Mouse (Mus musculus) liver, adult 2 months (tissue): ENCODE data around the gene Ldlrad3.

ENCODE experiments used
- CTCF ChIP-seq: fragments of 200-500 bp; IDR thresholded peaks from 2 replicates; pipeline ENCODE4 v1.5.1; 2011; ENCODE audit warnings: low read depth, low read length, control low read depth
- POLR2A ChIP-seq: fragments of 200-500 bp; IDR thresholded peaks from 2 replicates; pipeline ENCODE4 v1.6.1; 2011; ENCODE audit warnings: low read length, control low read depth; ENCODE audit not compliant: insufficient read depth; ENCODE audit errors: extremely low read depth

DNA sequence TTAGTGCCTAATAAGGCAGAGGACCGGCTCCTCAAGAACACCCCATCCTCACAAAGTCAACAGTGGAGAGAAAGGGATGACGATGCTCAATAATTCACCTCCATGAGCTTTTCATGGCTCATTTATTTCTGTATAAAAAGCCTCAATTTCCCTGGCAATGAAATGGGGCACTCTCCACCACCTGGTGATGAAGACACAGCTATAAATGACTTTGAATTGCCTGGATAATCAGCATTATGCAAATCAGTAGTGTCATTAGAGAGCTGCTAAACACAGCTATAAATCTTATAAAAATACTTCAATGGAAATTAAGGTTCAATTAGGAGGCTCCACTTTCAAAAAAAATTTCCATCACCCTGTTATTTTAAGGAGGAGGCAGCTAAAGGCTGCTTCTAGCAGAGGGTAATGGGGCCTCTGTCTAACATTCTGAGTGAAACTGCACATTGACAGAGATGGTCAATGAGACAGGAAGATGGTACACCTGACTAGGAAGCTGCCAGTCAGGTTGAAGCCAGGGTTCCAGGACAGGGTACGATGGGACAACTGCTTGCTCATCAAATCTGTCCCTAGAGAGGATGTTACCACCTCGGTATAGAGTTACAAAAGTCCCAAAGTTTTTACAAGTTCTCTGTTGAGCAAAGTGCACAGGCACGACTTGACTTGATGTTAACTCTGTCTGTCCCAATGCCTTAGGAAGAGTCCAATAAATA is 30.7 kb downstream of the Ldlrad3 start:
- TF ChIP-seq CTCF (no peak), POLR2A (no peak)
